ENCODE assay signal across 8 mouse cellular contexts in the genomic region with DNA sequence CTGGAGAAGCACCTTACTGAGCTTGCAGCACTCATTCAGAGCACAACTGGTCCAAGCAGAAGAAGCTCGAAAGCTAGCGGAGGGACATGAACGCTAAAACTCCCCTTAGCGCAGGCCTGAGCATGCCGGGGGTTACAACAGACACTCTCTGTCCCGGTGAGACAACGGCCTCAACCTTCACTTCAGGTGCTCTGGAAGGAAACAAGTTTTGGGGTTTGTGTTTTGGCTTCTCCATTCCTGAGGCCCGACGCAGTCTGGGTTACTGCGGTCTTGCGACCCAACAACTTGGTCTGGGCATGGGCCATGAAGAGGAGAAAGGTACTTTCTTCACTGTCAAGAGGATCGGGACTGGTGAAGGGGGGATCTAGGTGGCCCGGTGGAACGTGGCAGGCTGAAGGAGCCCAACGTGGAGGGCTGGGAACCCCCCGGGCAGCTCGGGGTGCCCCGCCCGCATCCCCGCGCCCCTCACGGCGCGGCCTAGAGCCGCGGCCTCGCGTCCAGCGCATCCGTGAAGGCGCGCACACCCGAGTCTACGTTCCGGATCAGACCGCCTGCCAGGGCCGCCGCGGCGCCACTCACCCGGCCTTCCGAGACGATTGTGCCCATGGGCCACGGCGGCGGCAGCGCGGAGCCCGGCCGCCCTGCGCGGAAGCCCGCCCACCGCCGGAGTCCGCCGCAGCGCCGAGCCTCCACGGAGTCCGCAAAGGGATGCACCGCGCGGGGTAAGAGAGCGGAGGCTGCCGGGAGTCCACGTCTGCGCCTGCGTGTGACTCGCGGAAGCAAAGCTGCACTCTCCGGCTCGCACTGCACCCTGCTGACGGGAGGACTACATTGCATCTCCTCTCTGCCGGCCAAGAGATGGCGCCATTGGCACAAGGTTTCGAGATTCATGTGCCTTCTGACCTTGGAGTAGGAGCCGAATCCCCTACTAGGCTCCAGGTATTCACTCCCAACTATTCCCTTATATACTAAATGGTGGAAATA. TPM values are rescaled to one million over a fixed set of nuclear protein-coding genes. Genes with fewer than 3 reads are reported as not detected.
DNase-seq lines count a peak whose midpoint lies in the region; ATAC-seq and TF ChIP-seq lines count a peak whose summit lies in the region.

No protein-coding gene starts in this region.

- peak overlapping the region; percentile 98 for H3ac ChIP-seq in C2C12 (ENCODE audit: control insufficient read depth, insufficient read length, low read depth)
- H3ac ChIP-seq in myocyte (ENCODE audit: control insufficient read depth, insufficient read length): peak overlapping the region; percentile 60

- under 1% methylated on average over 77 of the region's 78 CpGs for WGBS in heart, embryonic 11.5 days (ENCODE audit: insufficient replicate concordance)
- WGBS in kidney, embryonic 16.5 days: under 1% methylated on average over 75 of the region's 78 CpGs
- WGBS in liver, adult 2 months: under 1% methylated on average over 78 of the region's 78 CpGs

- peak overlapping the region; percentile 85 for H3K4me2 ChIP-seq in heart, embryonic 11.5 days
- peak overlapping the region; percentile 69 for H3K4me2 ChIP-seq in kidney, embryonic 16.5 days (replicated peaks; ENCODE audit: low read depth, low read length)
- H3K4me2 ChIP-seq in myocyte (ENCODE audit: low read depth): peak overlapping the region; percentile 93

- H3K36me3 ChIP-seq in C2C12 (ENCODE audit: control insufficient read depth, insufficient read depth): peaks cover 30% of the 10 kb centered on the region
- H3K36me3 ChIP-seq in erythroblast, embryonic 14.5 days (ENCODE audit: control insufficient read depth): peaks cover 30% of the 10 kb centered on the region
- H3K36me3 ChIP-seq in heart, embryonic 11.5 days (ENCODE audit: control insufficient read depth, insufficient read depth, low read length): peaks cover 8% of the 10 kb centered on the region
- peaks cover 14% of the 10 kb centered on the region for H3K36me3 ChIP-seq in kidney, embryonic 16.5 days (ENCODE audit: insufficient read depth, low read length)
- peaks cover 7% of the 10 kb centered on the region for H3K36me3 ChIP-seq in liver, adult 2 months (ENCODE audit: control insufficient read depth, insufficient read depth, low read length)
- peaks cover 31% of the 10 kb centered on the region for H3K36me3 ChIP-seq in myocyte (ENCODE audit: control insufficient read depth, insufficient read depth)
- H3K36me3 ChIP-seq in splenic B cell, adult 2 months (ENCODE audit: control insufficient read depth, insufficient read depth, low read length, poor library complexity, severe bottlenecking): 0 out of 2 replicates have a peak, but pooled peaks cover 5% of the 10 kb centered on the region

- H3K4me3 ChIP-seq in C2C12 (ENCODE audit: insufficient read depth, poor library complexity, severe bottlenecking) (peak overlapping the region; percentile 90), myocyte (peak overlapping the region; percentile 67)
- H3K4me3 ChIP-seq in erythroblast, embryonic 14.5 days (replicated peaks): peak overlapping the region; percentile 94
- peak overlapping the region; percentile 96 for H3K4me3 ChIP-seq in heart, embryonic 11.5 days (ENCODE audit: low read depth, low read length)
- H3K4me3 ChIP-seq in kidney, embryonic 16.5 days (ENCODE audit: low read length): peak overlapping the region; percentile 96
- peak overlapping the region; percentile 88 for H3K4me3 ChIP-seq in liver, adult 2 months (ENCODE audit: insufficient read depth, low read depth, low read length)

- ATAC-seq in heart, embryonic 11.5 days (replicated peaks; ENCODE audit: insufficient number of reproducible peaks, low FRiP score, low TSS enrichment): peak; percentile 97
- peak; percentile 99 for ATAC-seq in kidney, embryonic 16.5 days (ENCODE audit: low FRiP score, low TSS enrichment)

- H3K79me2 ChIP-seq in C2C12 (ENCODE audit: control insufficient read depth, insufficient read depth): peaks cover 51% of the 10 kb centered on the region
- H3K79me2 ChIP-seq in liver, adult 2 months (ENCODE audit: control insufficient read depth, insufficient read depth, low read length): peaks cover 20% of the 10 kb centered on the region; the same call in 1 of the 2 replicates
- peaks cover 46% of the 10 kb centered on the region for H3K79me2 ChIP-seq in myocyte (ENCODE audit: control insufficient read depth, insufficient read depth)

- H3K9me3 ChIP-seq in erythroblast, embryonic 14.5 days (ENCODE audit: control insufficient read depth, low read length): no peaks in the 10 kb centered on the region
- no peaks in the 10 kb centered on the region for H3K9me3 ChIP-seq in heart, embryonic 11.5 days (replicated peaks; ENCODE audit: control insufficient read depth, low read length)
- H3K9me3 ChIP-seq in kidney, embryonic 16.5 days (ENCODE audit: low read length): no peaks in the 10 kb centered on the region

- peak; percentile 100 for TF ChIP-seq CTCF in C2C12 (IDR thresholded peaks at IDR 0.05; ENCODE audit: control insufficient read depth, insufficient read depth, insufficient read length)
- TF ChIP-seq CTCF in brain, embryonic 14.5 days (IDR thresholded peaks at IDR 0.05; ENCODE audit: borderline replicate concordance, extremely low read depth, insufficient read depth, insufficient read length): peak; percentile 100
- peak; percentile 100 for TF ChIP-seq CTCF in liver, adult 2 months (IDR thresholded peaks at IDR 0.05; ENCODE audit: low read depth, low read length)

- peak; percentile 80 for TF ChIP-seq POLR2A in brain, embryonic 14.5 days (IDR thresholded peaks at IDR 0.05; ENCODE audit: borderline replicate concordance, extremely low read depth, insufficient read depth, insufficient read length, poor library complexity, severe bottlenecking)
- TF ChIP-seq POLR2A in liver, adult 2 months (IDR thresholded peaks at IDR 0.05; ENCODE audit: extremely low read depth, insufficient read depth, low read length): peak; percentile 69
- peak; percentile 91 for TF ChIP-seq POLR2A in myocyte (IDR thresholded peaks at IDR 0.05; ENCODE audit: insufficient read length, low read depth)

- DNase-seq in brain, embryonic 14.5 days (ENCODE audit: low read depth): peak; percentile 98
- DNase-seq in liver, adult 2 months (ENCODE audit: extremely low read depth, low read depth, low spot score): peak; percentile 85
- peak; percentile 97 for DNase-seq in splenic B cell, adult 2 months (ENCODE audit: low read depth, low spot score)

- H3K79me3 ChIP-seq in C2C12 (ENCODE audit: low read depth): peaks cover 39% of the 10 kb centered on the region

- peak overlapping the region; percentile 98 for H3K9ac ChIP-seq in heart, embryonic 11.5 days (ENCODE audit: low read depth, low read length)
- peak overlapping the region; percentile 97 for H3K9ac ChIP-seq in kidney, embryonic 16.5 days (replicated peaks; ENCODE audit: low read length)
- H3K9ac ChIP-seq in liver, adult 2 months (ENCODE audit: low read depth, low read length): peak overlapping the region; percentile 95

- peaks cover 19% of the 10 kb centered on the region for H3K4me1 ChIP-seq in erythroblast, embryonic 14.5 days (ENCODE audit: control insufficient read depth)
- H3K4me1 ChIP-seq in heart, embryonic 11.5 days (ENCODE audit: control insufficient read depth, insufficient read depth, low read length): peaks cover 7% of the 10 kb centered on the region
- H3K4me1 ChIP-seq in kidney, embryonic 16.5 days (ENCODE audit: insufficient read depth, low read length): peaks cover 12% of the 10 kb centered on the region
- H3K4me1 ChIP-seq in liver, adult 2 months (ENCODE audit: control insufficient read depth, insufficient read depth, low read length): peaks cover 15% of the 10 kb centered on the region

- H3K27me3 ChIP-seq in C2C12 (ENCODE audit: control insufficient read depth, insufficient read depth, insufficient read length): peaks cover 3% of the 10 kb centered on the region
- no peaks in the 10 kb centered on the region for H3K27me3 ChIP-seq in erythroblast, embryonic 14.5 days (ENCODE audit: control insufficient read depth)
- no peaks in the 10 kb centered on the region for H3K27me3 ChIP-seq in heart, embryonic 11.5 days (ENCODE audit: control insufficient read depth, insufficient read depth, low read length)
- no peaks in the 10 kb centered on the region for H3K27me3 ChIP-seq in kidney, embryonic 16.5 days (ENCODE audit: insufficient read depth, low read length)
- H3K27me3 ChIP-seq in liver, adult 2 months (ENCODE audit: control insufficient read depth, insufficient read depth, low read length): no peaks in the 10 kb centered on the region
- H3K27me3 ChIP-seq in myocyte (ENCODE audit: control insufficient read depth, insufficient read depth, insufficient read length): no peaks in the 10 kb centered on the region
- H3K27me3 ChIP-seq in splenic B cell, adult 2 months (ENCODE audit: control insufficient read depth, insufficient read depth, low read length, poor library complexity, severe bottlenecking): no peaks in the 10 kb centered on the region

- H3K27ac ChIP-seq in heart, embryonic 11.5 days (ENCODE audit: low read depth, low read length): peak overlapping the region; percentile 73; the same call in 1 of the 2 replicates
- peak overlapping the region; percentile 58 for H3K27ac ChIP-seq in kidney, embryonic 16.5 days (ENCODE audit: low read length)
- H3K27ac ChIP-seq in liver, adult 2 months (replicated peaks; ENCODE audit: insufficient read depth, low read depth, low read length): peak overlapping the region; percentile 53

RNA-seq across cellular contexts. Expression of gene Rbm17, which starts 1.2 kb away (rescaled TPM):
- polyA plus RNA-seq in C2C12 (2012; fragmentation: generic; extraction: Trizol) (105 TPM), myocyte (2012; fragmentation: generic; extraction: Trizol) (86.4 TPM)
- polyA plus RNA-seq in brain, embryonic 14.5 days (2012; rRNA removed): 116 and 133 TPM in 2 replicates
- 3.4 and 7.2 TPM in 2 replicates for polyA plus RNA-seq in erythroblast, embryonic 14.5 days (2012)
- 106 and 109 TPM in 2 replicates for polyA plus RNA-seq in heart, embryonic 11.5 days (2014; fragmentation: Nextera tagmentation; extraction: Ambion mirVana)
- polyA plus RNA-seq in kidney, embryonic 16.5 days (2015; fragmentation: Nextera tagmentation; extraction: Ambion mirVana): 147 and 152 TPM in 2 replicates
- 49.7 and 73.6 TPM in 2 replicates for total RNA-seq in liver, adult 2 months (2014; rRNA removed)
- polyA plus RNA-seq in liver, adult 2 months (2012; rRNA removed): 19.5 and 21.6 TPM in 2 replicates

RNA-seq across cellular contexts. Expression of gene Gm17490, which starts 23.3 kb away (rescaled TPM):
- not detected for polyA plus RNA-seq in C2C12 (2012; fragmentation: generic; extraction: Trizol)
- polyA plus RNA-seq in brain, embryonic 14.5 days (2012; rRNA removed): not detected in 2 replicates
- not detected in 2 replicates for polyA plus RNA-seq in erythroblast, embryonic 14.5 days (2012)
- not detected in 2 replicates for polyA plus RNA-seq in heart, embryonic 11.5 days (2014; fragmentation: Nextera tagmentation; extraction: Ambion mirVana)
- not detected in 2 replicates for polyA plus RNA-seq in kidney, embryonic 16.5 days (2015; fragmentation: Nextera tagmentation; extraction: Ambion mirVana)
- total RNA-seq in liver, adult 2 months (2014; rRNA removed): not detected in 2 replicates
- polyA plus RNA-seq in liver, adult 2 months (2012; rRNA removed): not detected in 2 replicates
- not detected for polyA plus RNA-seq in myocyte (2012; fragmentation: generic; extraction: Trizol)

RNA-seq across cellular contexts. Expression of gene Il2ra, which starts 39.8 kb away (rescaled TPM):
- not detected for polyA plus RNA-seq in C2C12 (2012; fragmentation: generic; extraction: Trizol)
- polyA plus RNA-seq in brain, embryonic 14.5 days (2012; rRNA removed): 0.01 and 0.03 TPM in 2 replicates
- 0.02 TPM in 1 of 2 replicates, not detected in the other for polyA plus RNA-seq in erythroblast, embryonic 14.5 days (2012)
- polyA plus RNA-seq in heart, embryonic 11.5 days (2014; fragmentation: Nextera tagmentation; extraction: Ambion mirVana): not detected in 2 replicates
- polyA plus RNA-seq in kidney, embryonic 16.5 days (2015; fragmentation: Nextera tagmentation; extraction: Ambion mirVana): not detected in 2 replicates
- 0.07 and 0.09 TPM in 2 replicates for total RNA-seq in liver, adult 2 months (2014; rRNA removed)
- polyA plus RNA-seq in liver, adult 2 months (2012; rRNA removed): 0.04 TPM in 2 replicates
- polyA plus RNA-seq in myocyte (2012; fragmentation: generic; extraction: Trizol): not detected

RNA-seq across cellular contexts. Expression of gene Pfkfb3, which starts 48.9 kb away (rescaled TPM):
- polyA plus RNA-seq in C2C12 (2012; fragmentation: generic; extraction: Trizol) (4.2 TPM), myocyte (2012; fragmentation: generic; extraction: Trizol) (2.0 TPM)
- 42.1 and 48.0 TPM in 2 replicates for polyA plus RNA-seq in brain, embryonic 14.5 days (2012; rRNA removed)
- 0.01 TPM in 2 replicates for polyA plus RNA-seq in erythroblast, embryonic 14.5 days (2012)
- polyA plus RNA-seq in heart, embryonic 11.5 days (2014; fragmentation: Nextera tagmentation; extraction: Ambion mirVana): 13.8 and 17.0 TPM in 2 replicates
- 11.9 and 13.1 TPM in 2 replicates for polyA plus RNA-seq in kidney, embryonic 16.5 days (2015; fragmentation: Nextera tagmentation; extraction: Ambion mirVana)
- total RNA-seq in liver, adult 2 months (2014; rRNA removed): 6.3 and 10.2 TPM in 2 replicates
- 2.3 and 5.1 TPM in 2 replicates for polyA plus RNA-seq in liver, adult 2 months (2012; rRNA removed)

Comparison
In these comparisons a context has a peak if more than half of its experiments do, and no peak if none do; other contexts are left out.
1. Peak in every context shown above with its lines: DNase-seq, ATAC-seq, H3K4me3 ChIP-seq and H3K27ac ChIP-seq.